Mouse (Mus musculus) spleen, postnatal 4 days (tissue): ENCODE data around the gene Gm16430.
"Not testable (repeated sequence)": the region's sequence is repeated elsewhere in the genome, so short reads cannot be mapped to it uniquely, and the experiment has no call there.

Source experiments
- DNase-seq, 2 experiments: peaks; one replicate each; pipeline ENCODE4 v3.0.0; 2022; ENCODE audit warnings: low spot score in 2 of 2

Gm16430 gene

GRCm38 (mm10) chrX:54621911-54622310, at the start of gene Gm16430:
Gene Gm16430, plus strand, starts transcription at chrX:54622211.
- not testable (repeated sequence) for DNase-seq
